Mouse (Mus musculus) spleen, postnatal 36 days (tissue): ENCODE results near the gene Tgm1.

Source experiments
- DNase-seq, 2 experiments: peaks; one replicate each; pipeline ENCODE4 v3.0.0; 2022; ENCODE audit warnings: low spot score in 2 of 2, mixed read lengths in 1 of 2

Tgm1 gene

GRCm38 (mm10) chr14:55713729-55714122 lies at the start of gene Tgm1:
Gene Tgm1 (minus strand): TSS chr14:55713926.
- DNase-seq: no peak

DNA sequence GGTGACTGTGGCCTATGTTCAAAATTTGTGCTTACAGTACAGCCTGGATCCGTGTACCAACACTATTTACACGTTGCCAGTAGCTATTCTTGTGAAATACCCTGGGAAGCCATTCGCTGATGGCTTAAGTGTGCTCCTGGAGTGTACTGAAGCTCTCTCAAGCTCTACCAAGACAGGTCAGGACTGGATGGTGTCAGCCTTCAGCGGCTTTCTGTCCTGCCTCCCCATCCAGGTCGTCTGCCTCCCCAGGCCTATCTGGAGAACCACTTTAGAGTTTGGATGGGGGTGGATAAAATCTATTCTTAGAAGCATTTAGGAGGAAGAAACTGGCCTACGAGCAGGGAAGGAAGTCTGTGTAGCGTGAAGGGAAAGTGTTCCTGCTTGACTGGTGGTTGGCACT lies 49.4 kb upstream of the Tgm1 start:
- no peak for DNase-seq

DNA sequence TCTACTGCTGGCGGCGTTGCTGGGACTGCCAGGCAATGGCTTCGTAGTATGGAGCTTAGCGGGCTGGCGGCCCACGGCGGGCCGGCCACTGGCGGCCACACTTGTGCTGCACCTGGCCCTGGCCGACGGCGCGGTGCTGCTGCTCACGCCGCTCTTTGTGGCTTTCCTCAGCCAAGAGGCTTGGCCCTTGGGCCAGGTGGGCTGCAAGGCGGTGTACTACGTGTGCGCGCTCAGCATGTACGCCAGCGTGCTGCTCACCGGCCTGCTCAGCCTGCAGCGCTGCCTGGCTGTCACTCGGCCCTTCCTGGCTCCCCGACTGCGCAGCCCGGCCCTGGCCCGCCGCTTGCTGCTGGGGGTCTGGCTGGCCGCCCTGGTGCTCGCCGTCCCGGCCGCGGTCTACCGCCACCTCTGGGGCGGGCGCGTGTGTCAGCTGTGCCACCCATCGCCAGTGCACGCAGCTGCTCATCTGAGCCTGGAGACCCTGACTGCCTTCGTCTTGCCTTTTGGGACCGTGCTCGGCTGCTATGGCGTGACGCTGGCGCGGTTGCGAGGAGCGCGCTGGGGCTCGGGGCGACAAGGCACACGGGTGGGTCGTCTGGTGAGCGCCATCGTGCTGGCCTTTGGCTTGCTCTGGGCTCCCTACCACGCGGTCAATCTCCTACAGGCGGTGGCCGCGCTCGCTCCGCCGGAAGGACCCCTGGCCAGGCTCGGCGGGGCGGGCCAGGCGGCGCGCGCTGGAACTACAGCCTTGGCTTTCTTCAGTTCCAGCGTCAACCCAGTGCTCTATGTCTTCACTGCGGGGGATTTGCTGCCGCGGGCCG lies 48.5 kb upstream of the Tgm1 start:
- no peak for DNase-seq

DNA sequence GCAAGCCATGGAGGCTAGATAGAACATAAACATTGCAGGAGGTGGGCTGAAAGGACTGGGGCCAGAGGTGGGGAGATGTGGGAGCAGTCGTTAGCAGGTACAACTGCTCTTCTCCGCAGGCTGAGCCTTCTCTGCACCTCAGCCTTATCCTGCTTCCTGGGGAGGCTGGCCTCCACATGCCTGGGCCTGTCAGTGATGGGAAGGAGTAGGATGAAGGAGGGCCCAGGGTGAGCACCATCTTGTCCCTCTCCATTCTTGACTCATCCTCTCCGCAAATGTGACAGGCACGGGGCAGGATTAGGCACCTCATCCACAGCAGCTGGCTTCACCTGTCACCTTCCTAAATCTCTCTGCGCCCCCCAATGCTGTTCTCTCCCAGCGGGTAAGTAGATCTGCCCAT lies 47.4 kb upstream of the Tgm1 start, which contains the start of gene Ltb4r2:
TSS of gene Ltb4r2 (plus strand) at position 266 of the 400 bp plus-strand sequence.
- DNase-seq: no peak

GRCm38 (mm10) chr14:55760156-55760555 lies 46.4 kb upstream of the Tgm1 start:
- peak; percentile 69 to 76 for DNase-seq

- no peak for DNase-seq
These were observed 44.6 kb upstream of the Tgm1 start, which contains the start of gene Cideb for GRCm38 (mm10) chr14:55758363-55758784. Gene Cideb (minus strand): TSS chr14:55758458.

DNA sequence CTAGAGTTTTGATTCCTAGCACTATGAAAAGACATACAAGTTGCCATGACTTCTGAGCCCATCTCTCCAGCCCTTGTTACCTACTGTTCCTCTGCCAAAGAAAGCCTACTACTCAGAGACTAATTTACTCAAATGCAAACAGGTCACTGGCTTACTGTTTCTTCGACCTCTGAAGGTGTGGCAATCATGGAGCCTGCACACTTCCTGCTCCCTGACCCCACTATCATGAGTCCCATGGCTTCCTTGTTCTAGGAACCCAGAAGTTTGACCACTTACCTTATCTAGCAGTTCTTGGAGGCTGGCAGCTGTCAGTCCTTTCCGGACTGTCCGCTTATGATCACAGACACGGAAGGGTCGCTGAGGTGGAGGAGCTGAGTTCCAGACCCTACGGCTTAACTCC lies 43.8 kb upstream of the Tgm1 start:
- no peak for DNase-seq

GRCm38 (mm10) chr14:55747051-55747847 lies 33.5 kb upstream of the Tgm1 start:
- no peak for DNase-seq

DNA sequence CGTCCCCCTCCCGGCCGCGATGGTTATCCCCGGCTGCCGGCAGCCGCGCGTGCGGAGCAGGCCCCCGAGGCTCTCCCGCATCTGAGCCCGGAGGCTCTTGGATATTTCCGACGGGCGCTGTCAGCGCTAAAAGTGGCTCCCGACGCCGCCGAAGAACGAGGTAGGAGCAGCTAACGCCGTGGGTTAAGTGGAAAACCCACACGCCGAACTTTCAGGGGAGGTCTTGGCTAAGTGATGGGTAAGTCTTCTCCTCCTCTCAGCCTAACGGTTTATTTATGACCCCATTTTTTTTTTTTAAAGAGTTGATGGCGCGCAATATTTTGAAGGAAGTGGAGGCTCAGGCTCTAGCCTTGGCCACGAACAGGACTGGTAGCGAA lies 32.1 kb upstream of the Tgm1 start:
- no peak for DNase-seq

DNA sequence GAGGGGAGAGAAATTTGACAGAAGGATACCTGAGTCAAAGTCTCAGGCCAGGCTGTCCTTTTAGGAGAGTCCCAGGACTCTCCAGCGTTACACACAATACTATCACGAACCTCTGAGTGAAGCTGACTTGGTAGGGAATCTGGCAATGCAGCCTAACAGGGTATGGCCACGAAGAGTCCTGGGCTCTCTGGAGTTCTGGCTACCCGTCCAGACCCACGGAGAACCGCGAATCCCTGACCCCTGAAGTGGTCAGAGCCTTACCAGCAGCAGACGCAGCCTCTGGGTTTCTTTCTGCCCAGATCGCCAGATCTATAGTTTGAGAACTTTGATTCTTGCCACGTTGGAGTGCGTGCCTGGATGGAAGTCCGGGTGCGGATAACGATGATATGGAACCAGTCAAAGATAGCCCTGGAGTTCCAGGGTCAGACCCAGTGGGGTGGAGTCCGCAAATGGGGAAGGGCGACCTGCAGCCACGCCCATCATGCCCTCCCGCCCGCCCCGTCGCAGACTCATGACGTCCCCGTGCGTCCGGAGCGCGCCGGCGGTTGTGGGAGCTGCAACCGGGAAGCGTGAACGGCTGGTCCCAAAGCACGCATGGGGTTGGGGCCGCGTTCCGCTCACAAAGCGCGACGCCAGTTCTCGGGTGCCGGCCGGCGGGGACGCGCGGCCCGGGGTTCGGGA lies 31.6 kb upstream of the Tgm1 start, which contains the start of the genes Dhrs1 and Nop9:
TSS of gene Dhrs1 (minus strand) at position 511 of the 681 bp plus-strand sequence.
TSS of gene Nop9 (plus strand) at position 514 of the 681 bp plus-strand sequence.
- peak; percentile 81 to 84 for DNase-seq

DNA sequence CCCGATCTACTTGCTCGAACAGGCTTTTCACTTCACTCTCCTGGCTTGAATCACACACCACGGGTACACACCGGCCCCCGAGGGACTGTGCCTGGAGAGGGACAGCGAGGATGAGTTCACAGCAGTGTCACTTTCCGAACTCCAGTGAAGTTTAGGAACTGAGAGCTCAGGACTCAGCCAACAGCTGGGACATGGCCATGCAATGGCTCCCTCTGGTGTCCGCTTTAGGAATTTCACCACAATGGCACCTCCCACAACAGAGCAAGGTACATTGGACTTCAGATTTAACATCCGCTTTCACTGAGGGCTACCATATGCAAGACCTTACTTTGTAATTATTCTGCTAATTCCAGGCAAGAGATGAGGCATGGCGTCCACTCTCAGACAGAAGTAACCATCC lies 30.0 kb upstream of the Tgm1 start:
- peak; percentile 82 to 83 for DNase-seq

GRCm38 (mm10) chr14:55737086-55737687 lies 23.5 kb upstream of the Tgm1 start:
- no peak for DNase-seq

DNA sequence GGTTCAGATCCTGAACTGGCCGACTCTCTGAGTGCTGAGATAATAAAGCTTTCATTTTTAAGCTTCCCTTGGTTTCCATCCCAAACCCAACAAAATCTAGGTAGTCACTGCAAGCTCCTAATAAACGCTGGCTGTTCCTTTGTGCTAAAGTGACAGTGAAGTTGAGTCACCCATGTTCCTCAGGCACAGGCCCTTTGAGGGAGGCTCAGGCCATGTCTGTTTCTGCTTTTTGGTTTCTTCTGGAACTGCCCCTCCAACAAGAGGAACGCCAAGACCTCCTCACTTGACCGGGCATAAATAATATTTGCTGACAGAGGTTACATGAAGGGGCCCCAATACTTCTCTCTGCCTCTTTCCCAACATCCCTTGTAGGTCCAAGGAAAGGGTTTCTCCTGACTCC lies 22.0 kb upstream of the Tgm1 start:
- no peak for DNase-seq

- no peak for DNase-seq
These were observed 21.6 kb upstream of the Tgm1 start for GRCm38 (mm10) chr14:55735334-55735733.

DNA sequence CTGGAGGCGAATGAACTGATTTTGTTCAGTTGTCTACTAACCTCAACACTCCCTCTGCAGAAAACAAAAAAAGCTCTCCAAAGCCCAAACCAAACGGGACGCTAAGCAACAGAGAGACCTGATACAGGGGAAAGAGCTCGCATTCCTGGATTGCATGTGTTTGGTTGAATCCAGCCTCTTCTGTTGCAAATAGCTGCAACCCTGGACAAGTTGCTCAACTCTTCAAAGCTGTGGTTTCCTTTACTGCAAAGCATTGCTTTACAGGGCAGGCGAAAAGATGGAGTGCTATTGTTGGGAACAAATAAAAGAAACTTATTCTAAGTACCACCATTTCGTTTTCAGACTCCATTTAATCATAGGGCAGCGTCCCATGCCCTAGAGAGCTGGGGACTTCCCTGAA lies 21.1 kb upstream of the Tgm1 start:
- DNase-seq: no peak

- no peak for DNase-seq
These were observed 20.2 kb upstream of the Tgm1 start for GRCm38 (mm10) chr14:55733889-55734288.

DNA sequence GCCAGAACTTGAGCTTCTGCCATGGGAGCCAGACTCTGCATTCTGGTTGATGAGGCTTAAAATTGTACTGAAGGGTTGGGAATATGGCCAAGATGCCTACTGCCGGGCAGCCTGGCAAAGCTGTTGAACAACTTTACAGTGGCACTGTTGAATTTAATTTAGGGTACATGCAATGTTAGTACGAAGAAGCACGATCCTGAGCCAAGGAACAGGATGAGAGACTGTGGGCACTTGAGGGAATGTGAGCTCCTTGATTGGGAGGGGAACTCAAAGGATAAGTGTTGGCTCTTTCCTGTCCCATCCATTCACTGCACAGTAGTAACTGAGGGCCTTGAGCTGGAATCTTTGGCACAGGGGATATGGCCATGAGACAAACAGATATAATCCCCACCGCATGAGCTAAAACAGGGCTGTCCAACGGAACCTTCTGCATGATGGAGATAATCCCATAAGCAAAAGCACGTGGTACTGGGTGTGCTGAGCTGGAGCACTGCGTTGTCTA lies 16.9 kb upstream of the Tgm1 start:
- DNase-seq: no peak

GRCm38 (mm10) chr14:55730116-55730515 lies 16.4 kb upstream of the Tgm1 start:
- DNase-seq: no peak

DNA sequence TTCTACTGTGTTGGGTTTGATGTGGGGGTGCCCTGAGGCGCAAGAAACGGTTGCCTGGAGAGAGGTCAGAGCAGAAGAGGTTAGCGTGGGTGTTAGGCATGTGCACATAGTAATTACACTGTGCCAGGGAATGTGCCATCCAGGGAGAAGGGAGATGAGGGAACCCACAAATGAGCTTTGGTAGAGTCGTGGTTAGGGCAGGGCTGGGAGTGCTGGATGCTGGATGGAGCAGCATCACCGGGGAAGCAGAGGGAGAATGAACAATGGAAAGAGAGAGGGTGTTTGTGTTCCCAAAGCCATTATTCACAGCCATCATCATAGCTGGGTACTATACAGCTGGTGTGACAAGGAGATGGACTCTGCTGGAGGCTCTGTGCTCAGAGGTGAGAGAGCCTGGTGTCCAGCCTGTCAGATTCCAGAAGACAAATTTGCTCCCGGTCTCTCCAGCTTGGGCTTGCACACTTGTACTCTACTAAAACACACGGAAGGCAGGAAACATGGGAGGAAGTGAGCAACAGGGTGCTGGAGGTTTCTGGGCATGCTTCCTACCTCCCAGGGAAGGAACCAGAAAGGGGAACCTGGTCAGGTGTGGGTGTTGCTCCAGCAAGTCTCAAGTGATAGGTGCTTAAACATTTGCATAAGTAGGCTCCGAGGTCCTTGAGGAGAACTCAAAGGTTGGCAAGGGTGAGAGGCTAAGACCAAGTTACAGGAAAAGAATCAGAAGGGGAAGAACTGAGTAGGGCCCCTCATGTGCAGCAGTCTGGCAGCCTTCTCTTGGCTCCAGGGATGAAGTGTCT lies 14.4 kb upstream of the Tgm1 start:
- peak in 1 of 2 experiments; percentile 18 for DNase-seq

DNA sequence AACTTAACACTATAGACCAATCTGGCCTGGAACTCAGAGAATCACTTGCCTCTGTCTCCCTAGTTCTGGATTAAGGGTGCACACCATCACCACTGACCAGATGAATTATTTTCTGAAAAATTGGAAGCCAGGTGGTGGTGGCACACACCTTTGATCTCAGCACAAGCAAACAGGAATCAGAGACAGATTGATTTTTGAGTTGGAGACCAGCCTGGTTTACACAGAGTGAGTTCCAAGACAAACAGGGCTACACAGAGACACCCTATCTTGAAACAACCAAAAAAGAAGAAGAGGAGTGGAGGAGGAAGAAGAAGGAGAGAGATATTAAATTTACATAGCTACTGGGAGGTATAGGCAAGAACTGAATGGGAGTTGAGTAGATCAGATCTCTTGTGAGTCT lies 12.5 kb upstream of the Tgm1 start:
- DNase-seq: no peak
